Mouse (Mus musculus) kidney, adult 8-10 months (tissue): Measurements from ENCODE around the gene Btn1a1.

Source experiments
- DNase-seq, 2 experiments: peaks; one replicate each; pipeline ENCODE4 v3.0.0; 2022

The Btn1a1 gene

GRCm38 (mm10) chr13:23465600-23466109 is at the start of gene Btn1a1:
Gene Btn1a1, minus strand, starts transcription at chr13:23465901.
- DNase-seq, result no peak

GRCm38 (mm10) chr13:23515281-23515680 is 49.6 kb upstream of the Btn1a1 start:
- DNase-seq, result no peak

GRCm38 (mm10) chr13:23513517-23513916 is 47.8 kb upstream of the Btn1a1 start:
- no peak for DNase-seq

- no peak for DNase-seq
Measured at GRCm38 (mm10) chr13:23510127-23510526, 44.4 kb upstream of the Btn1a1 start.

- DNase-seq, result no peak
Measured at GRCm38 (mm10) chr13:23506819-23507515, 41.3 kb upstream of the Btn1a1 start.

- DNase-seq, result no peak
Measured at GRCm38 (mm10) chr13:23506351-23506750, 40.6 kb upstream of the Btn1a1 start.

GRCm38 (mm10) chr13:23505662-23506345 is 40.1 kb upstream of the Btn1a1 start:
- DNase-seq, result no peak

- DNase-seq, result peak in 1 of 2 experiments; percentile 26
Measured at GRCm38 (mm10) chr13:23503797-23504196, 38.1 kb upstream of the Btn1a1 start.

GRCm38 (mm10) chr13:23502916-23503315 is 37.2 kb upstream of the Btn1a1 start:
- no peak for DNase-seq

- no peak for DNase-seq
Measured at GRCm38 (mm10) chr13:23502031-23502567, 36.4 kb upstream of the Btn1a1 start.

GRCm38 (mm10) chr13:23501511-23501910 is 35.8 kb upstream of the Btn1a1 start:
- no peak for DNase-seq

- DNase-seq, result peak in 1 of 2 experiments; percentile 31
Measured at GRCm38 (mm10) chr13:23500424-23501200, 34.9 kb upstream of the Btn1a1 start.

- DNase-seq, result no peak
Measured at GRCm38 (mm10) chr13:23499943-23500342, 34.2 kb upstream of the Btn1a1 start.

- no peak for DNase-seq
Measured at GRCm38 (mm10) chr13:23498653-23499052, 33.0 kb upstream of the Btn1a1 start.

- no peak for DNase-seq
Measured at GRCm38 (mm10) chr13:23497656-23498321, 32.1 kb upstream of the Btn1a1 start.

GRCm38 (mm10) chr13:23495526-23495925 is 29.8 kb upstream of the Btn1a1 start:
- no peak for DNase-seq

- DNase-seq, result no peak
Measured at GRCm38 (mm10) chr13:23491990-23492389, 26.3 kb upstream of the Btn1a1 start.

GRCm38 (mm10) chr13:23491263-23491662 is 25.6 kb upstream of the Btn1a1 start:
- DNase-seq, result no peak

- DNase-seq, result no peak
Measured at GRCm38 (mm10) chr13:23490863-23491262, 25.2 kb upstream of the Btn1a1 start.

- DNase-seq, result peak; percentile 38 to 43
Measured at GRCm38 (mm10) chr13:23488400-23489322, 23.0 kb upstream of the Btn1a1 start, which contains the start of gene Btn2a2. Gene Btn2a2, minus strand, starts transcription at chr13:23488857.

- DNase-seq, result no peak
Measured at GRCm38 (mm10) chr13:23485271-23485670, 19.6 kb upstream of the Btn1a1 start.
